Comparison of ENCODE assay signal across 22 mouse cellular contexts in the genomic region with DNA sequence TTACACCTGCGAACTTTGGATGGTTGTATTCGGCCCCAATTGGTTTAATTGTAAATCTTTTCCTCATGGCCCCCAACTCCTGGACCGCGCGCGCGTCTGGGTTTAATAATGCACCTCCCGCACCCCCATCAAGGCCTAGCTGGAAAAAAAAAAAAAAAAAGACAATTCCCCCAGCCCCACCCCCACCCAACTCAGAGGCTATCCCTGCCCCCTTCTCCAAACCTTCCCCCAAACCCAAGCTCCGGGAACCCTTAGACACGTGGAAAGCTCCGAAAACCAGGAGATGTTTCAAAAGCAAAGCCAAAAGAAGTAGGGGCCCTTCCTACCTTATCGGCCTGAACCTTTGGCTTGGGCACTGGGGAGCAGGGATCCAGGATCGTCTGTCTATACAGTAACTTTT. TPM values are rescaled to one million over a fixed set of nuclear protein-coding genes. Genes with fewer than 3 reads are reported as not detected.
DNase-seq lines count a peak whose midpoint lies in the region; ATAC-seq lines count a peak whose summit lies in the region.
"Had no signal": no experiment of that assay in that cellular context is flagged by ENCODE, and none has a peak within 500 bp of the region (broad histone marks: within the 10 kb centered on the region; RNA-seq: fewer than 3 reads in every experiment).

No protein-coding gene starts in this region.

- 0% methylated on average over 13 of the region's 13 CpGs for whole genome bisulfite sequencing in forebrain, embryonic 11.5 days
- 0% methylated on average over 13 of the region's 13 CpGs for WGBS in forebrain, embryonic 12.5 days
- 7% methylated on average over 13 of the region's 13 CpGs for WGBS in liver, embryonic 13.5 days (ENCODE audit: insufficient replicate concordance)
- WGBS in liver, embryonic 12.5 days (ENCODE audit: insufficient replicate concordance) = 7% methylated on average over 13 of the region's 13 CpGs
- under 1% methylated on average over 13 of the region's 13 CpGs for WGBS in embryonic facial prominence, embryonic 11.5 days
- 2% methylated on average over 13 of the region's 13 CpGs for WGBS in limb, embryonic 13.5 days

- peak; percentile 49 for DNase-seq in forebrain, embryonic 11.5 days (ENCODE audit: low spot score)
- DNase-seq in liver, embryonic 13.5 days = no peak
- DNase-seq in embryonic facial prominence, embryonic 11.5 days (ENCODE audit: low spot score) = peak; percentile 58
- no peak for DNase-seq in layer of hippocampus, adult 9-10 months (ENCODE audit: low spot score)
- DNase-seq in lung, postnatal 25 days (ENCODE audit: low spot score) = no peak
- DNase-seq: adrenal gland, postnatal 36 days; cerebellum, adult 9-10 months; embryo, embryonic 11 days; heart, adult 18-20 months; kidney, postnatal 10 days; lung, adult 18-20 months; retina, postnatal 1 day; right cerebral cortex, postnatal 4 days had no signal

- H3K9ac ChIP-seq in forebrain, embryonic 11.5 days (ENCODE audit: low read length) = no peak overlapping the region
- H3K9ac ChIP-seq in forebrain, embryonic 12.5 days = no peak overlapping the region
- H3K9ac ChIP-seq in liver, embryonic 13.5 days = no peak overlapping the region
- no peak overlapping the region for H3K9ac ChIP-seq in liver, embryonic 12.5 days
- no peak overlapping the region for H3K9ac ChIP-seq in embryonic facial prominence, embryonic 11.5 days (replicated peaks; ENCODE audit: low read length)
- no peak overlapping the region for H3K9ac ChIP-seq in limb, embryonic 13.5 days
- H3K9ac ChIP-seq: heart, embryonic 15.5 days; hindbrain, embryonic 12.5 days; midbrain, embryonic 13.5 days; neural tube, embryonic 15.5 days had no signal

- H3K27ac ChIP-seq in forebrain, embryonic 11.5 days (ENCODE audit: low read depth, low read length) = no peak overlapping the region
- H3K27ac ChIP-seq in forebrain, embryonic 12.5 days = no peak overlapping the region
- no peak overlapping the region for H3K27ac ChIP-seq in liver, embryonic 13.5 days
- no peak overlapping the region for H3K27ac ChIP-seq in liver, embryonic 12.5 days
- H3K27ac ChIP-seq in embryonic facial prominence, embryonic 11.5 days (replicated peaks; ENCODE audit: low read depth, low read length) = no peak overlapping the region
- no peak overlapping the region for H3K27ac ChIP-seq in limb, embryonic 13.5 days
- H3K27ac ChIP-seq: heart, embryonic 15.5 days; hindbrain, embryonic 12.5 days; midbrain, embryonic 13.5 days; neural tube, embryonic 15.5 days had no signal

- H3K4me1 ChIP-seq in forebrain, embryonic 11.5 days (replicated peaks; ENCODE audit: control insufficient read depth, insufficient read depth, low read length) = no peaks in the 10 kb centered on the region
- H3K4me1 ChIP-seq in forebrain, embryonic 12.5 days = no peaks in the 10 kb centered on the region
- H3K4me1 ChIP-seq in liver, embryonic 13.5 days (replicated peaks) = no peaks in the 10 kb centered on the region
- H3K4me1 ChIP-seq in liver, embryonic 12.5 days = no peaks in the 10 kb centered on the region
- no peaks in the 10 kb centered on the region for H3K4me1 ChIP-seq in embryonic facial prominence, embryonic 11.5 days (ENCODE audit: control insufficient read depth, insufficient read depth, low read length)
- peaks cover 16% of the 10 kb centered on the region for H3K4me1 ChIP-seq in limb, embryonic 13.5 days
- H3K4me1 ChIP-seq: heart, embryonic 15.5 days; hindbrain, embryonic 12.5 days; midbrain, embryonic 13.5 days; neural tube, embryonic 15.5 days had no signal

- peaks cover 96% of the 10 kb centered on the region for H3K27me3 ChIP-seq in forebrain, embryonic 11.5 days (ENCODE audit: control insufficient read depth, insufficient read depth, low read length)
- H3K27me3 ChIP-seq in forebrain, embryonic 12.5 days = peaks cover 98% of the 10 kb centered on the region
- peaks cover 100% of the 10 kb centered on the region for H3K27me3 ChIP-seq in liver, embryonic 13.5 days
- peaks cover 100% of the 10 kb centered on the region for H3K27me3 ChIP-seq in liver, embryonic 12.5 days (replicated peaks)
- H3K27me3 ChIP-seq in embryonic facial prominence, embryonic 11.5 days (ENCODE audit: control insufficient read depth, insufficient read depth, low read length) = peaks cover 59% of the 10 kb centered on the region
- H3K27me3 ChIP-seq in limb, embryonic 13.5 days = peaks cover 98% of the 10 kb centered on the region
- H3K27me3 ChIP-seq: CH12.LX had no signal

- no peak overlapping the region for H3K4me3 ChIP-seq in forebrain, embryonic 11.5 days (ENCODE audit: low read depth, low read length)
- no peak overlapping the region for H3K4me3 ChIP-seq in forebrain, embryonic 12.5 days (replicated peaks)
- no peak overlapping the region for H3K4me3 ChIP-seq in liver, embryonic 13.5 days (replicated peaks)
- no peak overlapping the region for H3K4me3 ChIP-seq in liver, embryonic 12.5 days
- 0 out of 2 replicates have a peak overlapping the region, but pooled peaks have one; percentile 9 for H3K4me3 ChIP-seq in embryonic facial prominence, embryonic 11.5 days (ENCODE audit: low read depth, low read length)
- no peak overlapping the region for H3K4me3 ChIP-seq in limb, embryonic 13.5 days
- H3K4me3 ChIP-seq: hindbrain, embryonic 12.5 days; midbrain, embryonic 13.5 days; myocyte; neural tube, embryonic 15.5 days had no signal

- no peak for ATAC-seq in forebrain, embryonic 11.5 days (replicated peaks; ENCODE audit: low FRiP score)
- no peak for ATAC-seq in forebrain, embryonic 12.5 days (ENCODE audit: low FRiP score)
- ATAC-seq in liver, embryonic 13.5 days (ENCODE audit: low read depth) = no peak
- ATAC-seq in liver, embryonic 12.5 days = no peak
- no peak for ATAC-seq in embryonic facial prominence, embryonic 11.5 days (replicated peaks; ENCODE audit: insufficient number of reproducible peaks, low FRiP score, low TSS enrichment, low read depth)
- ATAC-seq in limb, embryonic 13.5 days (ENCODE audit: low FRiP score, low read depth) = no peak
- ATAC-seq: midbrain, embryonic 13.5 days had no signal

- H3K36me3 ChIP-seq in forebrain, embryonic 11.5 days (ENCODE audit: control insufficient read depth, insufficient read depth, low read length) = no peaks in the 10 kb centered on the region
- no peaks in the 10 kb centered on the region for H3K36me3 ChIP-seq in forebrain, embryonic 12.5 days (replicated peaks)
- H3K36me3 ChIP-seq in liver, embryonic 13.5 days = no peaks in the 10 kb centered on the region
- H3K36me3 ChIP-seq in liver, embryonic 12.5 days = no peaks in the 10 kb centered on the region
- no peaks in the 10 kb centered on the region for H3K36me3 ChIP-seq in embryonic facial prominence, embryonic 11.5 days (replicated peaks; ENCODE audit: control insufficient read depth, insufficient read depth, low read depth, low read length)
- H3K36me3 ChIP-seq in limb, embryonic 13.5 days = no peaks in the 10 kb centered on the region
- H3K36me3 ChIP-seq: heart, embryonic 15.5 days; hindbrain, embryonic 12.5 days; midbrain, embryonic 13.5 days; neural tube, embryonic 15.5 days had no signal

- H3K9me3 ChIP-seq in forebrain, embryonic 11.5 days (ENCODE audit: control insufficient read depth, low read length) = no peaks in the 10 kb centered on the region
- H3K9me3 ChIP-seq in forebrain, embryonic 12.5 days = no peaks in the 10 kb centered on the region
- H3K9me3 ChIP-seq in liver, embryonic 13.5 days (replicated peaks) = no peaks in the 10 kb centered on the region
- H3K9me3 ChIP-seq in liver, embryonic 12.5 days (replicated peaks) = no peaks in the 10 kb centered on the region
- H3K9me3 ChIP-seq in embryonic facial prominence, embryonic 11.5 days (replicated peaks; ENCODE audit: control insufficient read depth, low read length) = no peaks in the 10 kb centered on the region
- H3K9me3 ChIP-seq in limb, embryonic 13.5 days = no peaks in the 10 kb centered on the region
- H3K9me3 ChIP-seq: heart, embryonic 15.5 days; hindbrain, embryonic 12.5 days; midbrain, embryonic 13.5 days; neural tube, embryonic 15.5 days had no signal

- no peak overlapping the region for H3K4me2 ChIP-seq in forebrain, embryonic 11.5 days (ENCODE audit: low read depth, low read length, severe bottlenecking)
- H3K4me2 ChIP-seq in forebrain, embryonic 12.5 days = no peak overlapping the region
- H3K4me2 ChIP-seq in liver, embryonic 13.5 days = peak overlapping the region; percentile 17; the same call in 1 of the 2 replicates
- no peak overlapping the region for H3K4me2 ChIP-seq in liver, embryonic 12.5 days
- peak overlapping the region; percentile 27; the same call in 1 of the 2 replicates for H3K4me2 ChIP-seq in embryonic facial prominence, embryonic 11.5 days (ENCODE audit: low read depth, low read length)
- H3K4me2 ChIP-seq in limb, embryonic 13.5 days (replicated peaks) = peak overlapping the region; percentile 52; the same call in 1 of the 2 replicates
- H3K4me2 ChIP-seq: heart, embryonic 15.5 days; hindbrain, embryonic 12.5 days; midbrain, embryonic 13.5 days; neural tube, embryonic 15.5 days had no signal

RNA-seq across cellular contexts. Expression of gene Tbx3, which starts 8.1 kb away (rescaled TPM):
- polyA plus RNA-seq in forebrain, embryonic 11.5 days (2014; fragmentation: Nextera tagmentation; extraction: Ambion mirVana) = 0.88 and 2.0 TPM in 2 replicates
- polyA plus RNA-seq in forebrain, embryonic 12.5 days (2016; fragmentation: Nextera tagmentation; extraction: Ambion mirVana) = 1.7 and 2.3 TPM in 2 replicates
- 4.1 and 6.1 TPM in 2 replicates for polyA plus RNA-seq in liver, embryonic 13.5 days (2015; fragmentation: Nextera tagmentation; extraction: Ambion mirVana)
- polyA plus RNA-seq in liver, embryonic 12.5 days (2016; fragmentation: Nextera tagmentation; extraction: Ambion mirVana) = 9.3 and 10.7 TPM in 2 replicates
- polyA plus RNA-seq in embryonic facial prominence, embryonic 11.5 days (2014; fragmentation: Nextera tagmentation; extraction: Ambion mirVana) = 36.9 and 39.8 TPM in 2 replicates
- polyA plus RNA-seq in limb, embryonic 13.5 days (2015; fragmentation: Nextera tagmentation; extraction: Ambion mirVana) = 29.9 and 43.9 TPM in 2 replicates

Comparison
In these comparisons a context has a peak if more than half of its experiments do, and no peak if none do; other contexts are left out.
1. H3K4me2 ChIP-seq: peak in liver, embryonic 13.5 days (single experiment), embryonic facial prominence, embryonic 11.5 days (single experiment) and limb, embryonic 13.5 days (single experiment); none in forebrain, embryonic 11.5 days (single experiment), forebrain, embryonic 12.5 days (single experiment) and liver, embryonic 12.5 days (single experiment).
2. DNase-seq: peak in forebrain, embryonic 11.5 days (single experiment) and embryonic facial prominence, embryonic 11.5 days (single experiment); none in liver, embryonic 13.5 days (single experiment), layer of hippocampus, adult 9-10 months (single experiment) and lung, postnatal 25 days (single experiment).